Mouse (Mus musculus) gastrocnemius, adult 18-20 months (tissue): Measurements from ENCODE around the gene Pkp3. TPM values are rescaled to one million over a fixed set of nuclear protein-coding genes. Genes with fewer than 3 reads are reported as not detected.

Experiments
- DNase-seq: peaks from one replicate; pipeline ENCODE4 v3.0.0; 2021; ENCODE audit warnings: low spot score
- total RNA-seq, 2 experiments: library from RNA; stranded (reverse); gene quantifications; 2 replicates each; pipeline ENCODE4 v1.2.3; 2021

Gene Pkp3
- total RNA-seq, 2 experiments from 2014 or later, result not detected

DNA sequence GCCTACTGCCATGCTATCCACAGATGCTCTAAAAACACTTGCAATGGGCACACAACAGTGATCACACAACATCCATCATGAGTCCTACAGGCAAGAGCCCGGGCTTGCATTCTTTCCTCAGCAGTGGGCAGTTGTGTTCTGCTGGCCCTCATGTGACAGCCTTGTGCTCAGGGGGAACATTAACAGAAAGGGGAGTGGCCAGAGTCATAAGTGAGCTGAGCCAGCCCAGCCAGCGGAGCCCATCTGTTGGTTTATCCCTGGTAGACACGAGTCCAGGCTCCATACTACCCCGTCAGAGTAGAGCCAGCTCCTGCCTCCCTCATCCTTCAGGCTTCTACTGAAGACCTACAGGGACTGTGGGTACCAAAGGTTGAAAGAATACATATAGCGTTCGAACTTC is 15.9 kb downstream of the Pkp3 start:
- no peak for DNase-seq

DNA sequence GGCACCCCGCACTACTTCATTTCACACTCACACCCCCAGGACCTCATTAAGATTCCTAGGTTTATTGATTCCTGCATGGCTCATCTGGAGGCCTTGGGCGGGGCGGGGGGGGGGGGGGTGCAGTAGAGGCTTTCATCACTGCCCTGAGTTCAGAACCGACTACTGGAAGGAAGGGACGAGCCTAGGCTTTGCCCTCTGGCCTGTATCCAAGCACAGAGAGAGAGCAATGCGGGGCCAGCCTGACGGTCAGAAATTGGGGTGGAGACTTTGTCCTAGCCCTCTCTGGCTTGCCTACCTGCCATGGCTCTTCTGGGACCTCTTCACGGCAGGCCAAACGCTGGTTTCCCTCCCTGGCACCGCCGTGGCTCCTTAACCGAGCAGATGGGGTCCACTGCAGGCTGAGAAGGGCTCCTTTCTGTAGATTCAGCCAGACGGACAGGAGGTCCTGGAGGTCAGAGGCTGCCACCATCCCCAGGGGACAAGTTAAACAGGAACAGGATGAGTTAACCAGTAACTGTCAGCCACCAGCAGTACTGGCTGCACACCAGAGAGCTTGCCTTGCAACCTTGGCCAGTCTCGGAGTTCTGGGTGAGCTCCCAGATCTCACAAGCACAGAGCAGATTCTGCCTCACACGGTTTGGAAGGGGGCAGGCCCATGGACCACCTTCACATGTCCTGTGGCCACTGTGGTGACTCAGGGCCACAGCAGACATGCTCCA is 16.6 kb downstream of the Pkp3 start:
- no peak for DNase-seq

DNA sequence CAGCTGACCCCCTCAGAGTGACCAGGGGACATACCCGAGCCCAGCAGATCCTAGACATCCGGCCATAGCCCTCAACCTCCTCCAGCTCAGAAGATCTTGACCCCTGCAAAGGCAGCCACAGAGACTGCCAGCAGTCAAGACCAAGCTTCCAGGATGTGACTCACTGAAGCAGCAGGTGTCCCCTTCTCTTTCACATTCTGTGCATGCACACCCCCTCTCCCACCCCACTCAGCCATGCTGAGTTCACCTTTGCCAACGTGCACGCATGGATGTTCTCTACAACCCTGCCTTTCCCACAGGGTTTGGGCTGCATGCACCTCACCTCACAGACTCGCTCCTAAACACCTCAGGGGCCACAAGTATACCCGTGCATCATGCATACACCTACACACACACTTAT is 18.0 kb downstream of the Pkp3 start:
- no peak for DNase-seq

DNA sequence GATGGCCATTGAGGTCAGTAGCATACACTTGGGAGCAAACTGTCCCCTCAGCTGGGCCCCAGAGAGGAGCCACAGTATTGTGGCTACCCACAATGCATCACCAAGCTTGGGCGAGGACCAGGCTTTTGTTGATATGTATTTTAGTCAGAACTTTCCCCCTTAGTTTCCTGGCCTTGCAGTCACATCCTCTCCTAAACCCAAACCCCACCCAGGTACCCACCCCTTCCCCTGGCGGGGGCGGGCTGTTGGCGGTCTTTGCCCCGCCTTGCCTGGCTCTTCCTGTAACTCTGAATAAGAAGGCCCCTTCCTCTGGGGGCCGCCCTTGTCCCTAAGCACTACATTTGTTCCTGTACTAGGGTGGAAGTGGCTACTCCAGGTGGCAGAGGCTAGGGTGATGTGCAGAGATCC is 18.6 kb downstream of the Pkp3 start:
- DNase-seq, result peak; percentile 25

DNA sequence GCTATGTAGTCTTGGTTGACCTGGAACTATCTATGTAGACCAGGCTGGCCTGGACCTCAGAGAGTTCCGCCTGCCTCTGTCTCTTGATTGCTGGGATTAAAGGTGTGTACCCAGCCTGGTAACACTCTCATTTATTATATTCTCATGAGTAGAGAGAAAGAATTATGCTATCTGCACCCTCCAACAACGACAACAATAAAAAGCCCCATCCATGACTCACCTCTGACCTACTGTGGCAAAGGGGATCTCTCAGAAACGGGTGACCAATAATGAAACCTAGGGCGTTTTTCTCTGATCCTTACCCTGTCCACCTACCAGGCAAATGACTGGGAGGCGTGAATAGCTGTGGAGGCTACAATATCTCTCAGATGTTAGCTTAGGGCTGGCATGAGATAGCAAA is 19.2 kb downstream of the Pkp3 start:
- DNase-seq, result no peak

DNA sequence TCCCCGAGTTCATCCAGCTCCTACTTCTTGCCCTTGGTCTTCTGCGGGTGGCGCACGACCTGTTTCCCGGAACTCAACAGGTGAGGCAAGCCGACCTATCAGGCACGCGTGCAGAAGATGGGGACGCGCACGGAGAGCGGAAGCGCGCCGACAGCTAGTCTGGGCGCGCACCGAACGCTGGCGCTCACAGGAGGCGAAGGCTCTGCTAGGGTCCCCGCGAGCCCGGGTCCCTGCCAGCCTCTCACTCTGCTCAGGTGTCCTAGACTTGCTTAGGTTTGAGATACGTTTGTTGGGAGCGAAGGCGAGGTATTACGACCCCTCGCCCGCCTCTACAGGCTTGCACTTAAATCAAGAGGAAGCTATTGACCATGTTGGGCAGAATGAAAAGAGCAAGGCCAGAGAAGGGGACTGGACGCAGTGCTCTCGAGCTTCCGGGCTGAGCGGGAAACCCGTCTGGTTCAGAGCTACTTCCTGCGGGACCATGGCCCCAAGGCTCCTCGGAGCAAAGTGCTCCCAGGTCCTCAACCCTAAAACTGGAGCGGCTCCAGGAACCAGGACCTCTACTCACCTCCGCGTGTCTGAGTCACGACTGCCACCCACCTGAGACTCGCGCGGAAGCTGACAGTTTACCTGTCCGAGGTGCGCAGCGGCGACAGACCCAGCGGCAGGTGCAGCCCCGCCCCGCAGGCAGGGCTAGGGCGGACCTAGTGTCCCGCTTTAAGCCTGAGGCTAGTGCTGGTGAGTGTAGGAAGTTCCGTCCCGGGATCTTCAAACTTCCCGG is 22.1 kb downstream of the Pkp3 start, which contains the start of gene Sigirr:
Gene Sigirr, minus strand, starts transcription at position 662 of the 781 bp plus-strand sequence.
- no peak for DNase-seq

DNA sequence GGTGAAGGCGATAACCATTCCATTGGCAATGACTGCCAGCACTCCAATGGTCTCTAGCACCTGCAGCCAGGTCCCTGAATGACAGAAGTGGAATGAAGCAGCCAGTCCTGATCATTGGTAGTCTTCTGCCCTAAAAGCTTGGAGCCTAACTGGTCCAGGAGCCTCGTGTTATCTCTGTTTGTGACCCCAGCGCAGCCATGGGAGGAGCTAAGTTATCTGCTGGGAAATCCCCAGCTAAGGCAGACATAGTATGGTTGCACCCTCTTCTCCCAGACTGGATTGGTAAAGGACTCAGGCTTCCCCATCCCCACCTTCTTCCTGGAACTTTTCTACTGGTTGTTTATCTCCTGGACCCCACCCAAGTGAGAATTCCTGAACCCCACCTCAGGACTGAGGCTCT is 25.1 kb downstream of the Pkp3 start:
- no peak for DNase-seq

DNA sequence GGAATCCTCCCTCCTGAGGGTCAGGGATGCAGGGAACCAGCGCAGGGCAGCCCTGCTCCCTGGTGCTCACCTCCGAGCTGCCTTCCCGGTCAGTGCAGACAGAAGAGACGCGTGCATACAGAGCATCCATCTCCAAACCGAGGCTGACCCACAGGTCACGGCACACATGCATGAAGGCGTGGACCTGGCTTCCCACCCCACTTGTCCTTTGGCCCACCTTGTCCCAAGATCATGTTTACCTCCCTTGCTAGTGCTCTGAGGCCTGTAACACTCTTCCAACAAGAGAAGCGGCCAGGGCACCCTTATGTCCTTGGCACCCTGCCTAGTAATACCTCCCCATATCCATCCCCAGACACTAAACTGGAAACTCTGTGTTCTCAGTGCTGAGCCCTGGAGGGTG is 37.9 kb downstream of the Pkp3 start:
- no peak for DNase-seq

DNA sequence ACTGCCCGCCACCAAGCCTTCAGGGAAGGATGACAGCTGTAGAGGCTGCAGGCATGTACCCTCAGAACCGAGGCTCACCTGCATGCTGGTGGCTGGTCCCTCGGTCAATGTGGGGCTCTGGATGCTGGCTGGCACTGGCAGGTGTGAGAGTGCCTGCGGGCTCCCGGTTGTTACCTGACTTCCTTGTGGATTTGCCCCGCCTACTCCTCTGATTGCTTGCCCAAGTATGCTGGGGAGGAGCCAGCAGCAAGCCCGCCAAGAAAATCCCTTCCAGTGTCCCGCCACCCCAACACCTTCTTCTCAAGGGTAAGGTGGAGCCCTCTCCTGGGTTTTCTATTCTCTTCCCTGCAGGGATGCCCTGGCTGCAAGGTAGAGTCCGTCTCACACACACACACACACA is 39.6 kb downstream of the Pkp3 start, which contains the start of gene Ano9:
Gene Ano9, minus strand, starts transcription at position 171 of the 400 bp plus-strand sequence.
- no peak for DNase-seq

DNA sequence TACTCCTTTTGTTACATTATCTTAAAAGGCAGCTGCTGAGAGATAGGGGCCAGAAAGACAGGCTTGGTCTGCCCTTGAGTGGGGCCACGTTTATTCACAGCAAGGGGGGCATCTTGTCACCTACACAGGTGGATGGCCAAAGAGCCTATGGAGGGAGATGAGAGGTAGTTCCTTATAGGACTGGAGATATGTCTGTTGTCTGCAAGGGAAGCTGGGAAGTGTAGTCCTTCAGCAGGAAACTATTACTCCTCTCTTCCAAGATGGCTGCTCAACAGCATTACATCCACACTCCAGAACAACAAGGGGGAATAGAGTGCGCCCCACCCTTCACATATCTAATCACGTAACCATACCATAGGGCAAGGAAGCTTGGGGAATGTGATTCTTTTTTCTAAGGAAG is 41.5 kb downstream of the Pkp3 start:
- no peak for DNase-seq

DNA sequence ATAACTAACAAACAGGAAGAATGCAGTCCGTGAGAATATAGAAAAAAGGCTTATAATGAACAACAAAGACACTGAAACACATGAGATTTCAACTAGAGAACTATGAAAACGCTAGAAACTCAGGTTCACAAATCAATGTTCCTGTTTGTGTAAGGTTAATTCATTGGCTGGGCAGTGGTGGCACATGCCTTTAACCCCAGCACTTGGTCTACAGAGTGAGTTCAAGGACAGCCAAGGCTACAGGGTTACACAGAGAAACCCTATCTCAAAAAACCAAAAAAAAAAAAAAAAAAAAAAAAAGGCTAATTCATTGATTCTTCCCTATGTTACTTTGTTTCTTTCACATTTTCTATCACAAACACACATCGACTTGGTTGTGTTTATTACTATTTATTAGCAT is 42.6 kb downstream of the Pkp3 start:
- no peak for DNase-seq

DNA sequence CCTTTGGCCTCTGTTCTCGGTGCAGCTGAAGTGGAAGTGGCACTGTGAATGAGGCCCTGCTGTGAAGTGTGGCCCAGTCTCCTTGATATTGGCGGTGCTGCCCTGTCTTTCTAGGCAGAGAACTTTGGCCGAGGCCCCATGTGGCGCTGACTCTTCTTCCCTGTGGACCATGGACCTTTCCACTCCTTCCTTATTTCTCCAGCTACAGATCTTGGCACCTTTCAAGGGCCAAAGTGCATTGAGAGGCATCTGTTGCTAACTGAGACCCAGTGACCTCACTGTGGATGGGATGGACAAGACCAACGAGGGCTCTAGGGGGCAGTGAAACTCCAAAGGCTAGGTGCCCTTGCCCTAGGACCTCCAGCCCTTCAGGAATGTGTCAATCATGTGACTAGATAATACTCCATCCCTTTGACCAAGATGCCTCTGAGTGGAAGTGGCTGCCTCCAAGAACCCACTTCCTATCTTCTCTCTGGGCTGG is 43.1 kb downstream of the Pkp3 start:
- no peak for DNase-seq

DNA sequence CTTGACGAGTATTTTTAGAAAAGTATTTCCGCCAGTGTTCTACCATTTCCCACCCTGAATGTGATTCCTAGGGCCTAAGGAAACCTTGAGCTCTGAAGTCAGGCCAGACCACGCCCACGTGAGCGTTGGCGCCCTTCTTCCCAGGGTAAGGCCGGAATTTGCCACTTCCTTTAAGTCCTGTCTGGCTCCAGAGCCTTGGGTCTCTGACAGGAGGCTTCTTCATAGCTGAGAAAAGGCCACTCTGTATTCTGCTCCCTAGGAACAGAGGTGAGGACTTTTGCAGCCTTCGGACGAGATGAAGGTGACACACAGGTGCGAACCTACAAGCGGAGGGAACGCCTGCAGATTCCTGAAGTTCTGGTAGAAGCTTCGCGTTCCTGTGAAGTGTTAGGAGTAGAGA is 44.2 kb downstream of the Pkp3 start, which contains the start of gene Ptdss2:
Gene Ptdss2, plus strand, starts transcription at position 138 of the 400 bp plus-strand sequence.
- DNase-seq, result peak; percentile 16

DNA sequence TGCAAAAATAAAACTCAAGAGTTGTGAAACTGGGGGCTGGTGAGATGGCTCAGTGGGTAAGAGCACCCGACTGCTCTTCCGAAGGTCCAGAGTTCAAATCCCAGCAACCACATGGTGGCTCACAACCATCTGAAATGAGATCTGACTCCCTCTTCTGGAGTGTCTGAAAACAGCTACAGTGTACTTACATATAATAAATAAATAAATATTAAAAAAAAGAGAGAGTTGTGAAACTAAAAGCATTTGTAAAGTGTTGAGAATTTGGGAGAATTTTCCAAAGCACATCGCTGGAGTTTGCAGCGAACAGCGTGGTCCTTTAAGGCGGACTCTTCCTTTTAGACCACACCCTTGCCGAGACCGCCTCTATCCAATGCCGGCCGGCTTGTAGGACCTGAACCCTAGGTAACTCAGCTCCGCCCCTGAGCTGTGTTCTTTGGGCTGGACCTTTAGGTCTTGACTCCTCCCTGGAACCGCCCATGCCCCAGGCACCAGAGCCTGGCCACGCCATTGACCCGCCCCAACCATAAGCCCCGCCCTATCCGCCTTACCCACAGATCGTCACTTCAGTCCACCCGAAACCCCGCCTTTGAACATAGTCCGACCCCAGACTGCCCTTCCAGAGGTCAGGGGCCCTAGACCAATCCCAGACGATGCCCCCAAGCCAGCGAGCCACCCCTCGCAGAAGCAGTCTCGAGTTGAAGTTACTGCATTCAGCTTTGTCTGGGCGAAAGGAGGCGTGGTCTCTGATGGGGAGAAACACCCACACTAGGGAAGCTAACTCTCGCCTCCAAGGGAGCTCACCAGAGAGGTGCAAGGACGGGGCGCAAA is 44.9 kb downstream of the Pkp3 start:
- DNase-seq, result peak; percentile 96

DNA sequence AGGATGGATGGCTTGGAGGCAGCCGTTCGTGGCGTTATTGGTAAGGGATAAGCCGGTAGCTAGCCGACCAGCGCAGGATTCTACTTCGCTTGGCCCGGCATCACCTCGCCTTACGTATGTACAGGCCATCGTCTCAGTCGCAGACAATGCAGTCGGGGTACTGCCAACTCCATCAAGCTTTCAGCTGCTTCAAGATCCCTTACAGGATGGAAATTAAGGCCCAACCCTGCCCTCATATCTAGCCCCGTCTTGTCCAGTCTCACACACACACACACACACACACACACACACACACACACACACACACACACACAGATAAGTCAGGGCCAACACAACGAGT is 45.5 kb downstream of the Pkp3 start:
- DNase-seq, result no peak

DNA sequence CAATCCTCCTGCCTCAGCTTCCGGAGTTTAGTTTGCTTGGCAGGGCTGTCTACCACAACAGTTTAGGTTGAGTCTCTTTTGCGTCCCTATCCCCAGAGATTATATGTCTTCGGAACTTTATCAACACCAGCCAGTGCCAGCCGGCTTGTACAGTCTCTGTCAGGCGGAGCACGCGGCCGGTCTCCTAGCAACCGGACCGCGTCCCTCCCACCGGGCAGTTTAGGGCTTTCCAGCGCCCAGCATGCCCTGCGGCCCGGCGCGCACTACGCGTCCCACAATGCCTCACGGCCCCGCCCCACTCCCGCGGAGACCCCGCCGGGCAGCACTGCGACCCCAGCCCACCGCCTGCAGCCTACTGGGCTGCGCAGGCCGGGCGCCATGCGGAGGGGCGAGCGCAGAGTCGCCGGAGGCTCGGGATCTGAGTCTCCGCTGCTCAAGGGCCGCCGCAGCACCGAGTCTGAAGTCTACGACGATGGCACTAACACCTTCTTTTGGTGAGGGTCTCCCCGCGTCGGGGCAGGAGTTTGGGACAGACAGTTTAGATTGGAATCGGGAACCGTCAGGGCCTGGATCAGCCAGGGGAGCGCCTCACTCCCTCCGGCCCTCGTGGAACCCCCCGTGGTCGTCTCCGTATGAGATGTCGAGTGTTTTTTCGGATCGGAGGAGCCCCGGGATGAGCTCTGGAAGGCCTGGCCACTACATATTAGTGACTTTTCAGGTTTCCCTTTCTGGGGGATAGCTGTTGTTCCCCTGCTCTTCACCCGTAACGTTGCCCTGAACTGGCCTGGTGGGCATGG is 53.2 kb downstream of the Pkp3 start:
- peak; percentile 86 for DNase-seq

DNA sequence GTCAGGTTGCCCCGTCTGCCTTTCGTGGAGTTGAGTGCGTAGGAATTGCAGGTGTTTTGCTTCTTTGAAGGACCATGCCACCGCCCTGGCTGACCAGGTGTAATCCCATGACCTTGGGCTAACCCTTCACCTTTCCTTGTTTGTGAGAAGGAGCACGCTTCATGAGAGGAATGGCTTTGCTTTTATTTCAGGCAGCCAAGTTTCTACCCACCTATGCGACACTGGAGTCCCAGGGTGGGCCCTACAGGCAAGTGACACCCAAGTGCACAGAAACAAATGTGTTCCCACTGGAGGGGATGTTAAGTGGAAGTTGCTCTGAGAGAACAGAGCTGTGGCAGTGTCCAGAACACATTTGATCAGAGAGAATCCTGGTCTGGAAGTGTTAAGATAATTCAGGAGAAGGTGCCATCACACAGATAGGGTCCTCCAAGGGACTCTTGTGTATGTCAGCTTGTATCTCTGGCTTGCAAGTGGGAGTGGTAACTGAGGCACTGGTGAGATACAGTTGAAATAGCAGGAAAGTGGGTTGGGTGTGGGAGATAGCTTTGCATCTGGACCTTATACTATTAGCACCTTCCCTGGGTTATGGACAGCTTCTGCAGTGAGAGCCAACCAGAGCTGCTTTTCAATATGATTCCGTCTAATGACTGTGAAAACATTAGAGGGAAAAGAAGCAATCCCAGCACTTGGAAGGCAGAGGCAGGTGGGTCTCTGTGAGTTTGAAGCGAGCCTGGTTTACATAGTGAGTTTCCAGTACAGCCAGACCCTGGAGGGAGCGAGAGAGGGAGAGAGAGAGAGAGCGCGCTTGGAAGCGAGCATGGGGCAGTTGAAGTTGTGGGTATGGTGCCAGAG is 54.1 kb downstream of the Pkp3 start:
- no peak for DNase-seq
